Mouse (Mus musculus): ENCODE results near the gene Ankrd22.

Gene Ankrd22

DNA sequence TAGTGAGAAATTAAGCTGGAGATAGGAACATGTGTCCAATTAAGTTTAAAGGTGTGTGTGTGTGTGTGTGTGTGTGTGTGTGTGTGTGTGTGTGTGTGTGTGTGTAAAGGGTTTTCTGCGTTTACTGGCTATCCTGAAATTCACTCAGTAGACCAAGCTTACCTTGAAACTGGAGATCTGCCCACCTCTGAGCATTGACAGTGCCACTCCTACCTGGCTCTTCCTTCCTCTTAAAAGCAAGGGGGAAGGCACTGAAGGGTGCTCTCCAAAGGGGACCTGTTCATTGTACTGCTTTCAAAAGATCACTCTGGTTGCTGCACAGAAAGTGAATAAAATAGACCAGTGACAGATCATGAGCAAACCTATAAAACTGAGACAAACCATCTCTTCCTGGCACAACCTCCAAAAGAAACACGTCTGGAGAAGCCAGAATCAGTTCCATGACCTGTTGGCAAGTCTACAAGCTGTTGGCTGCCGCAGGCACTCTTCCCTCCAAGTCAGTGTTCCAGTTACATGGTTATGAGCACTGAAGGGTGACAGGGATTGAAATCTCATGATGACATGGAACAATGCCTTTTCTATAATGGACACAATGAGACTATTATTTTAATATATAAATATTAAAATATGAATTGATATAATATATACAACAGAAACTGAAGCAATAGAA lies 76.7 kb downstream of the Ankrd22 start:
- peak; percentile 82 for DNase-seq

DNA sequence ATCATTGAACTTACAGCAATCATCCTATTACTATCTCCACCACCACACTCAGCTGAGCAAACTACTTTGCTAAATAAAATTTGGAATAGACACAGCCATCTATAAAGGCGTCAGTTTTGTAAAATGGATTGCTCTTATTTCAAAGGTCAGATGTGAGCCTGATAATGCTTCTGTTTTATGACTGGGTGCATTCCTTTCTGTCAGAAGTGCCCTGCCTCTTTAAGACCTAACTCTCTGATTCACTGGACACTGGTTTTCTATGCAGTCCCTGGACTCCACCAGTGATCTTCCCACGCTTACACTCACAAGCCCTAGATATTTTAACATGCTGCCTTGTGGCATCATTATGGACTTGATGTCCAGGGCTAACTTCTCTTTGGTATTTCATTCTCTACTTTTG lies 87.7 kb downstream of the Ankrd22 start:
- no peak for DNase-seq

DNA sequence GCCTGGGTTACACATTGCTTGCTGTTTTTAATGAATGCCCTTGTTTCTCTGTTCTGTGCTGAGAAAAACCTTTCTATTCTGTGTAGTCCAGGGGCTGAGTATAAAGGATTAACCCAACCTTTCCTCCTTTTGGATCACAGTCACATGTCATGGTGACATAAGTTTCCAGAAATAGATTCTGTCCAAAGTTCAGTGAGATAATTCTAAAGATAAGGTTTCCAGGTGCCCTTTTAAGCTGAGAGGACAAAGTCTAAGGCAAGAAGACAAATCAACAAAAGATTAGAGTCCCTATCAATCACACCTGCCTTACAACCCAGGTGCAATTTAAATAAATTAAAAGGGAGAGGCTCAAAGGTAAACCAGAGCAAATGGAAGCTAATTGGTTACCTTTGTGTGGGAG lies 91.6 kb downstream of the Ankrd22 start:
- no peak for DNase-seq

Data from cerebellum, postnatal 10 days (tissue).